Mouse (Mus musculus) ES-Bruce4 (cell line): ENCODE data around the gene Rpl36. TPM values are rescaled to one million over a fixed set of nuclear protein-coding genes. Genes with fewer than 3 reads are reported as not detected.
"Not testable (repeated sequence)": the region's sequence is repeated elsewhere in the genome, so short reads cannot be mapped to it uniquely, and the experiment has no call there.

Source experiments
- H3K27ac ChIP-seq: 2 replicates; pipeline ENCODE4 v1.5.1; 2012; ENCODE audit warnings: low read length, inconsistent platforms; ENCODE audit not compliant: insufficient read depth
- H3K27me3 ChIP-seq: 2 replicates; pipeline ENCODE4 v1.6.1; 2012; ENCODE audit warnings: mild to moderate bottlenecking, low read length, inconsistent platforms; ENCODE audit not compliant: control insufficient read depth, poor library complexity, insufficient read depth, severe bottlenecking
- H3K36me3 ChIP-seq: 2 replicates; pipeline ENCODE4 v1.6.1; 2012; ENCODE audit warnings: inconsistent platforms, mild to moderate bottlenecking, low read length, moderate library complexity; ENCODE audit not compliant: control insufficient read depth, poor library complexity, insufficient read depth, severe bottlenecking
- H3K4me1 ChIP-seq: one replicate; pipeline ENCODE4 v1.8.1; 2011; ENCODE audit warnings: low read length; ENCODE audit not compliant: control insufficient read depth, insufficient read depth
- H3K4me3 ChIP-seq: 2 replicates; pipeline ENCODE4 v1.5.1; 2011; ENCODE audit warnings: low read depth, mild to moderate bottlenecking, low read length
- H3K9ac ChIP-seq: 2 replicates; pipeline ENCODE4 v1.6.1; 2012; ENCODE audit warnings: low read depth, mild to moderate bottlenecking, inconsistent platforms; ENCODE audit not compliant: poor library complexity, severe bottlenecking
- H3K9me3 ChIP-seq: replicated peaks from 2 replicates; pipeline ENCODE4 v1.6.1; 2012; ENCODE audit warnings: mild to moderate bottlenecking, low read length, inconsistent platforms; ENCODE audit not compliant: control insufficient read depth, poor library complexity, insufficient read depth, severe bottlenecking
- CTCF ChIP-seq: IDR thresholded peaks from one replicate; pipeline ENCODE4 v1.8.1; 2011; ENCODE audit warnings: low read depth, low read length
- EP300 ChIP-seq: IDR thresholded peaks from 2 replicates; pipeline ENCODE4 v1.6.1; 2011; ENCODE audit warnings: low read depth, low read length; ENCODE audit not compliant: insufficient read depth
- POLR2A ChIP-seq: IDR thresholded peaks from one replicate; pipeline ENCODE4 v1.8.1; 2011; ENCODE audit warnings: low read length; ENCODE audit not compliant: insufficient read depth
- polyA plus RNA-seq: library from polyadenylated mRNA; stranded (reverse); fragments of >200 nt; gene quantifications from 2 replicates; pipeline ENCODE4 v1.2.4, GENCODE M21; 2011; ENCODE audit warnings: low read depth; ENCODE audit not compliant: missing spikeins, insufficient read depth, insufficient read length

Gene Rpl36
- polyA plus RNA-seq, 1 experiment: 704 TPM

- no peak for TF ChIP-seq CTCF
- TF ChIP-seq POLR2A: peak; percentile 77
- 0 out of 2 replicates have a peak, but pooled peaks have one; percentile 4 for TF ChIP-seq EP300
- Histone ChIP-seq H3K4me3 (peak overlapping the region; percentile 95), H3K9ac (peak overlapping the region; percentile 70), H3K4me1 (peaks cover 2% of the 10 kb centered on the region), H3K27ac (peak overlapping the region; percentile 70), H3K36me3 (peaks cover 20% of the 10 kb centered on the region), H3K27me3 (no peaks in the 10 kb centered on the region), H3K9me3 (no peaks in the 10 kb centered on the region)
Observed at GRCm38 (mm10) chr17:56611861-56612564, 1.2 kb upstream of the Rpl36 start.

- peak overlapping the region; percentile 70 for H3K27ac ChIP-seq
- H3K4me3 ChIP-seq: peak overlapping the region; percentile 95
- H3K9me3 ChIP-seq, H3K27me3 ChIP-seq, H3K4me1 ChIP-seq: not testable (repeated sequence)
- peaks cover 20% of the 10 kb centered on the region for H3K36me3 ChIP-seq
- H3K9ac ChIP-seq: peak overlapping the region; percentile 70
Observed at GRCm38 (mm10) chr17:56612565-56612939, 664 bp upstream of the Rpl36 start.

DNA sequence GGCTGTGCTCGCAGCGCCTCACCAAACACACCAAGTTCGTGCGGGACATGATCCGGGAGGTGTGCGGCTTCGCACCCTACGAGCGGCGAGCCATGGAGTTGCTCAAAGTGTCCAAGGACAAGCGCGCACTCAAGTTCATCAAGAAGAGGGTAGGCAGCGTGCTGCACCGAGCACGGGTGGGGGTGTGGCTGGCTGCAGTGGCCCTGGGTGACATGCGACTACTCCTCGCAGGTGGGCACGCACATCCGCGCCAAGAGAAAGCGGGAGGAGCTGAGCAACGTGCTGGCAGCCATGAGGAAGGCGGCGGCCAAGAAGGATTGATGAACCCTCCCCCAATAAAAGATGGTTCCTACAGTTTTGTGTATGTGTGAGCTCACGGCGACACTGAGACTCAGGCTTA, 677 bp downstream of the Rpl36 start:
- H3K36me3 ChIP-seq: peaks cover 32% of the 10 kb centered on the region
- not testable (repeated sequence) for H3K27me3 ChIP-seq, H3K4me1 ChIP-seq, H3K9me3 ChIP-seq
- H3K4me3 ChIP-seq: peak overlapping the region; percentile 79
- peak overlapping the region; percentile 90 for H3K9ac ChIP-seq
- peak overlapping the region; percentile 14; the same call in 1 of the 2 replicates for H3K27ac ChIP-seq

DNA sequence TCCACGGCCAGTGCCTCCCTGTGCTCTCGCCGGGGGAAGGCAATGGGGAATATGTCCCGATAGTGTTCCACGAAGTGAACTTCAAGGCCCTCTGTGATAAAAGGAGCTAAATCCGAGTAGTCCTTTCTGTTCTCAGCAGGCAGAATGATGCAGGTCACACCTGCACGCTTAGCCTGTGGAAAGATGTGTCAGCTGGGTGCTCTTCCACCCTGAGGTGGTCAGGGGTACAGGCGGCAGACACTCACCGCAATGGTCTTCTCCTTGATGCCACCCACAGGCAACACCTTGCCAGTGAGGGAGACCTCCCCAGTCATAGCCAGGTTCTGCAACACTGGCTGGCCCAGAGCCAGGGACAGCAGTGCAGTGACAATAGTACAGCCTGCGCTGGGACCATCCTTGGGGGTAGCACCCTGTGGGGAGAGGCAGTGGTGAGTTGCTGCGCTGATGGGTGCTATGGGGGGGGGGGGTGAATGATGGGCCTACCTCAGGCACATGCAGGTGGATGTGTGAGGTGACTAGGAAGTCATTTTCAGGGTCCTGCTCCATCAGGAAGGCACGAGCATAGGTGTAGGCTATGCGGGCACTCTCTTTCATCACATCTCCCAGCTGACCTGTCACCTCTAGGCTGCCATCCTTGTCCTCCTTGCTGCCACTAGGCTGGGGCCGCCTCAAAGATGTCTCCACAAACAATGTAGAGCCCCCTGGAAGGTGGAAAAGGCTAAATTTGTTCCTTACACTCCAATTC, 1.3 kb downstream of the Rpl36 start:
- peaks cover 39% of the 10 kb centered on the region for H3K36me3 ChIP-seq
- peak overlapping the region; percentile 90 for H3K9ac ChIP-seq
- H3K9me3 ChIP-seq: no peaks in the 10 kb centered on the region
- TF ChIP-seq CTCF: no peak
- no peak for TF ChIP-seq POLR2A
- TF ChIP-seq EP300: no peak
- peak overlapping the region; percentile 79 for H3K4me3 ChIP-seq
- no peaks in the 10 kb centered on the region for H3K27me3 ChIP-seq
- peaks cover 2% of the 10 kb centered on the region for H3K4me1 ChIP-seq
- H3K27ac ChIP-seq: no peak overlapping the region

- Histone ChIP-seq H3K27me3 (no peaks in the 10 kb centered on the region), H3K4me1 (peaks cover 2% of the 10 kb centered on the region), H3K36me3 (peaks cover 45% of the 10 kb centered on the region), H3K4me3 (no peak overlapping the region), H3K9ac (0 out of 2 replicates have a peak overlapping the region, but pooled peaks have one; percentile 90), H3K9me3 (no peaks in the 10 kb centered on the region), H3K27ac (no peak overlapping the region)
- TF ChIP-seq POLR2A: no peak
- TF ChIP-seq EP300: no peak
- no peak for TF ChIP-seq CTCF
Observed at GRCm38 (mm10) chr17:56615136-56615784, 2.0 kb downstream of the Rpl36 start.

DNA sequence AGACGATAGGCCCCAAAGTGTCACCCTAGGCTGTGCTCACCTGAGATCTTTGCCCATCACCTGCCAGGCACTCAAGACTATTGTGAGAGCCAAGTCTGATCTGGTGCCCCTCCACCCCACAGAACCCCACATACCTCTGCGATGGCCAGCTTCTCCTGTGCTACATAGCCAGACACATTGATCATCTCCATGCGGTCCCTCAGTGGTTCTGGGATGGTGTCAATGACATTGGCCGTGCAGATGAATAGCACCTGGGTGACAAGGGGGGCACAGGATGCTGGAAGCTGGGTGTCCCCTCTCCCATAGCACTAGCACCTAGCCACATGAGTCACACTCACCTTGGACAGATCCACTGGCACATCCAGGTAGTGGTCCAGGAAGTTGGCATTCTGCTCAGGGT, 2.6 kb downstream of the Rpl36 start:
- TF ChIP-seq CTCF: no peak
- TF ChIP-seq POLR2A: no peak
- no peak for TF ChIP-seq EP300
- Histone ChIP-seq H3K36me3 (peaks cover 50% of the 10 kb centered on the region), H3K4me3 (no peak overlapping the region)

More for the DNA sequence above, 2.6 kb downstream of the Rpl36 start:
- H3K9me3 ChIP-seq: no peaks in the 10 kb centered on the region
- H3K27me3 ChIP-seq: no peaks in the 10 kb centered on the region
- H3K9ac ChIP-seq: no peak overlapping the region
- peaks cover 2% of the 10 kb centered on the region for H3K4me1 ChIP-seq
- no peak overlapping the region for H3K27ac ChIP-seq
